Mouse (Mus musculus): ENCODE measurements at regions not wholly inside any gene's neighbourhood (a gene's known extent, or its start where the extent isn't known, plus 50 kb on each side); places are given as distances from the start of the nearest gene placed in this dataset.

GRCm38 (mm10) chr15:11529819-11530810, 130.7 kb upstream of the Tars start:
- no peaks in the 10 kb centered on the region for H3K27me3 ChIP-seq (ENCODE audit: insufficient read depth, low read length)
- ATAC-seq (no peak), DNase-seq (ENCODE audit: low spot score) (no peak)
- no peak overlapping the region for H3K4me3 ChIP-seq (ENCODE audit: low read length)
- H3K36me3 ChIP-seq (ENCODE audit: insufficient read depth, low read length) = no peaks in the 10 kb centered on the region
- no peaks in the 10 kb centered on the region for H3K9me3 ChIP-seq (ENCODE audit: low read length)
- TF ChIP-seq CTCF (IDR thresholded peaks at IDR 0.05; ENCODE audit: low read depth) = no peak
- H3K9ac ChIP-seq (replicated peaks; ENCODE audit: low read length) = no peak overlapping the region
- no peak overlapping the region for H3K27ac ChIP-seq
- 39% methylated on average over 8 of the region's 8 CpGs for WGBS
- H3K4me2 ChIP-seq (ENCODE audit: low read depth, low read length) = no peak overlapping the region
- no peaks in the 10 kb centered on the region for H3K4me1 ChIP-seq (ENCODE audit: insufficient read depth, low read length)

GRCm38 (mm10) chr15:11524337-11525106, 125.1 kb upstream of the Tars start:
- 91% methylated on average over 5 of the region's 5 CpGs for WGBS
- ATAC-seq = no peak

GRCm38 (mm10) chr15:11518565-11518964, 119.1 kb upstream of the Tars start:
- TF ChIP-seq CTCF (IDR thresholded peaks at IDR 0.05; ENCODE audit: low read depth) = no peak
- H3K27me3 ChIP-seq (ENCODE audit: insufficient read depth, low read length) = no peaks in the 10 kb centered on the region
- no peak for ATAC-seq

More at GRCm38 (mm10) chr15:11524337-11525106, 125.1 kb upstream of the Tars start:
- Histone ChIP-seq H3K9me3 (ENCODE audit: low read length) (no peaks in the 10 kb centered on the region), H3K36me3 (ENCODE audit: insufficient read depth, low read length) (no peaks in the 10 kb centered on the region), H3K9ac (replicated peaks; ENCODE audit: low read length) (no peak overlapping the region), H3K27ac (no peak overlapping the region), H3K4me2 (ENCODE audit: low read depth, low read length) (no peak overlapping the region), H3K4me1 (ENCODE audit: insufficient read depth, low read length) (no peaks in the 10 kb centered on the region), H3K27me3 (ENCODE audit: insufficient read depth, low read length) (no peaks in the 10 kb centered on the region), H3K4me3 (ENCODE audit: low read length) (no peak overlapping the region)
- no peak for TF ChIP-seq CTCF (IDR thresholded peaks at IDR 0.05; ENCODE audit: low read depth)
- DNase-seq (ENCODE audit: low spot score) = no peak

GRCm38 (mm10) chr15:11517892-11518291, 118.4 kb upstream of the Tars start:
- no peaks in the 10 kb centered on the region for H3K27me3 ChIP-seq (ENCODE audit: insufficient read depth, low read length)
- H3K4me2 ChIP-seq (ENCODE audit: low read depth, low read length) = no peak overlapping the region
- TF ChIP-seq CTCF (IDR thresholded peaks at IDR 0.05; ENCODE audit: low read depth) = no peak
- H3K27ac ChIP-seq = no peak overlapping the region
- no peak overlapping the region for H3K9ac ChIP-seq (replicated peaks; ENCODE audit: low read length)
- H3K4me1 ChIP-seq (ENCODE audit: insufficient read depth, low read length) = no peaks in the 10 kb centered on the region
- WGBS = 66% methylated on average over 3 of the region's 3 CpGs
- ATAC-seq = no peak
- H3K4me3 ChIP-seq (ENCODE audit: low read length) = no peak overlapping the region
- DNase-seq (ENCODE audit: low spot score) = no peak
- H3K9me3 ChIP-seq (ENCODE audit: low read length) = no peaks in the 10 kb centered on the region
- H3K36me3 ChIP-seq (ENCODE audit: insufficient read depth, low read length) = no peaks in the 10 kb centered on the region

More at GRCm38 (mm10) chr15:11518565-11518964, 119.1 kb upstream of the Tars start:
- Histone ChIP-seq H3K4me2 (ENCODE audit: low read depth, low read length) (no peak overlapping the region), H3K27ac (no peak overlapping the region), H3K4me1 (ENCODE audit: insufficient read depth, low read length) (no peaks in the 10 kb centered on the region), H3K4me3 (ENCODE audit: low read length) (no peak overlapping the region), H3K9ac (replicated peaks; ENCODE audit: low read length) (no peak overlapping the region), H3K9me3 (ENCODE audit: low read length) (no peaks in the 10 kb centered on the region), H3K36me3 (ENCODE audit: insufficient read depth, low read length) (no peaks in the 10 kb centered on the region)
- no peak for DNase-seq (ENCODE audit: low spot score)

- H3K4me3 ChIP-seq (ENCODE audit: low read length) = no peak overlapping the region
- ATAC-seq = no peak
- no peaks in the 10 kb centered on the region for H3K36me3 ChIP-seq (ENCODE audit: insufficient read depth, low read length)
- WGBS = 74% methylated on average over 4 of the region's 4 CpGs
- H3K4me2 ChIP-seq (ENCODE audit: low read depth, low read length) = no peak overlapping the region
- no peak overlapping the region for H3K9ac ChIP-seq (replicated peaks; ENCODE audit: low read length)
- no peak for DNase-seq (ENCODE audit: low spot score)
- H3K9me3 ChIP-seq (ENCODE audit: low read length) = no peaks in the 10 kb centered on the region
- H3K27me3 ChIP-seq (ENCODE audit: insufficient read depth, low read length) = no peaks in the 10 kb centered on the region
- H3K27ac ChIP-seq = no peak overlapping the region
- H3K4me1 ChIP-seq (ENCODE audit: insufficient read depth, low read length) = no peaks in the 10 kb centered on the region
- TF ChIP-seq CTCF (IDR thresholded peaks at IDR 0.05; ENCODE audit: low read depth) = no peak
These were observed 105.7 kb upstream of the Tars start for GRCm38 (mm10) chr15:11505076-11505639.

- Histone ChIP-seq H3K9me3 (ENCODE audit: low read length) (0 out of 2 replicates have a peak, but pooled peaks cover 4% of the 10 kb centered on the region), H3K4me3 (ENCODE audit: low read length) (no peak overlapping the region), H3K36me3 (ENCODE audit: insufficient read depth, low read length) (no peaks in the 10 kb centered on the region), H3K4me1 (ENCODE audit: insufficient read depth, low read length) (no peaks in the 10 kb centered on the region), H3K9ac (replicated peaks; ENCODE audit: low read length) (no peak overlapping the region), H3K27me3 (ENCODE audit: insufficient read depth, low read length) (no peaks in the 10 kb centered on the region), H3K4me2 (ENCODE audit: low read depth, low read length) (no peak overlapping the region), H3K27ac (no peak overlapping the region)
- ATAC-seq = no peak
- peak; percentile 34 for TF ChIP-seq CTCF (IDR thresholded peaks at IDR 0.05; ENCODE audit: low read depth)
- WGBS = 91% methylated on average over 2 of the region's 2 CpGs
- DNase-seq (ENCODE audit: low spot score) = peak; percentile 10
These were observed 97.0 kb upstream of the Tars start for GRCm38 (mm10) chr15:11496436-11496835.
